Mouse (Mus musculus) erythroblast, adult 5-6 weeks (primary cell): ENCODE data around the gene Adcy6. TPM values are rescaled to one million over a fixed set of nuclear protein-coding genes. Genes with fewer than 3 reads are reported as not detected.

Experiments
- ATAC-seq: replicated peaks from 2 replicates; pipeline ENCODE4 v1.8.0; 2016; ENCODE audit warnings: moderate number of reproducible peaks, mild to moderate bottlenecking, moderate TSS enrichment, inconsistent platforms; ENCODE audit not compliant: poor library complexity, low FRiP score, severe bottlenecking
- total RNA-seq, 2 experiments: library from RNA; stranded (forward) in 1 of 2; stranded (reverse) in 1 of 2; fragments of 150-400 nt in 1 of 2; fragments of 200-764, 138-1000 nt in 1 of 2; gene quantifications; 2 replicates each; pipeline versions ENCODE4 v1.2.3 to v1.2.4; 2015 to 2017; ENCODE audit warnings: low replicate concordance in 2 of 2

Gene Adcy6
- total RNA-seq, 2 experiments from 2014 or later, result 4.8 to 33.2 TPM

DNA sequence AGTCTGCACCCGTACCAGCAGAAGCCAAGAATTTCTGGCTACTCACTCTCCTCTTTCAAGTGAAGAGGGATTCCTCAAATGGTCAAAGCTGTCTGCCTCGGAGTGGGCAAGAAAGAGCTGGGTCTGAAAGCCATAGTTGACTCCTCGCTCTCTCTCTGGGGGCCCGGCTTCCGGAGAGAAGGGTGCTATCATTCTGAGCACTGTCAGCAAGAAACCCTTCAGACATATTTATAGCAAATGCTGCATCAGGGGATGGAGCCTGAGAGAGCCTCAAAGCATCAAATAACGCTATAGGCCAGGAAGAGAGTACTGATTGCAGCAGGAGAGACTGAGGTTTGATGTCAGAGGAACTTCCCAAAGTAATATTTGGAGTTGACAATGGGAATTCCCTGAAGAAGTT lies 19.6 kb upstream of the Adcy6 start:
- ATAC-seq, result no peak

DNA sequence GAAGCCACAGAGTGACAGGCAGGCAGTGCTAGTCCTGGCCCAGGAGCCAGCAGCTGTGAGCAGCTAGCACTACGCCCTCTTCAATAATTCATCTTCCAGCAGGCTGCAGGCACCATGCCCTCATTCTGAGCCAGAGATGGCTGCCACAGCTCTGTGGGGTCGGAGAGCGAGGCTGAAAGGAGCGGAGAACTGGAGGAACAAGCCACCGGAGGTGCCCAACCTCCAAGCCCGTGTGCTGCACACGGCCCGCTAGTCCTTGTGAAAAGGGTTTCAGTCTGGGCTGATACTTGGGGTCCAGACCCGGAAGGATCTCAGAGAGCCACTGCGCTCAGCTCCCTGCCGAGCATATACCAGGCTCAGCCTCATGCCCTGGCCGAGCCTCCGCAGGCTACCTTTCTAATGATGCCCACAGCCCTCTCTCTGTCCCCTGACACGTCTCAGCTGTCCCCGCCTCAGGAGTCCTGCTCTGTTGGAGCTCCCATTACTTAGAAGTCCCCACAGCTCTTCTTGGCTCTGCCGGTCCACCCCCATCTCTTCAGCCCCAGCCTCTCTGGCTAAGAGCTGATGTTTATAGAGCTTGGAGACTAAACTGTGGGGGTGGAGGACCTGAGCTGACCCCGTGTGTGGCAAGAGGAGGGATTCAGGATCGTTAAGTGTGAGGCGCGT lies 18.8 kb upstream of the Adcy6 start:
- no peak for ATAC-seq

DNA sequence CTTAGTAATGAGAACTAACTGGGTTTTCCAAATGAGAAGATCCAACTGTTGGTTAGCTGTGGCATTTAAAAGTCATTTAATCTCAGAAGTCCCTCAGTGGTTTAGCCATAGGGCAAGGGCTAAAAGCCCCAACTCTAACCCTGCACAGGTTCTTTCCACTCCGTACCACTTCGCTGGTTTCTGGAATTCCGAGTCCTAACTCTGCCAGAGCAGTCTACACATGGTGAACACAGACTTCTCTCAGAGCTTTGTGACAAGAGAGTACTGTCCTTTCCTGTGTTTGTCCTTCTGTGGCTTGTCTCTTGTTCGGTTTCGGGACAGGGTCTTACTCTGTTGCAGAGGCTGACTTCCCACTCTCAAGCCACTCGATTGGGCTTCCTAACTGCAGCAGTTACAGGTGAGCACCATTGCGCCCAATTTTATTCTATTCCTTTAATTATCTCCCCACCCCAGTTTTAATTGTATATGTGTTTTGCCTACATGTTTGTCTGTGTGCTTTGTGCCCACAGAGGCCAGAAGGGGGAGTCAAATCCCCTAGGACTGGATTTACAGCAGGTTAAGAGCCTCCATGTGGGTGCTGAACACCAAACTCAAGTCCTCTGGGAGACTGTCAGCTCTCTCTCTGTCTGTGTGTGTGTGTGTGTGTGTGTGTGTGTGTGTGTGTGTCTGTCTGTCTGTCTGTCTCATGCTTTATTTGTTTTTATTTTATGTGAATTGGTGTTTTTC lies 16.8 kb upstream of the Adcy6 start:
- no peak for ATAC-seq

DNA sequence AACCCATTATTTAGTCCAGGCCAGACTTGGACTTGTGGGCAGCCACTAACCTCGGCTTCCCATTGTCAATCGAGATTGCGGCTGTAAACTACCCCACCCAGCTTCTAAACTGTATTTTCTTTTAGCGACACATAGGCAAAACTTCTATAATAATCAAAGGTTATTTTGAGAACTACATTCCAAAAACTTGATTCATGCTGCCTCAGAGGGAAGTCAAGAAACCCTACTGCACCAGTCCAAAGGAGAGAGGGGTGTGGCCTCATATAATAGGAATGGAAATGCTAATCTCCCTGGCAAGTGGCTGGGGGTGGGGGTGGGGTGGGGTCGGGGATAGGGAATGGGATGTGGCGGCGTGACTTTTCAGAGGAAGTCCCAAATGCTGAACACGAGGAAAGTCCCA lies 16.2 kb upstream of the Adcy6 start:
- ATAC-seq, result no peak

DNA sequence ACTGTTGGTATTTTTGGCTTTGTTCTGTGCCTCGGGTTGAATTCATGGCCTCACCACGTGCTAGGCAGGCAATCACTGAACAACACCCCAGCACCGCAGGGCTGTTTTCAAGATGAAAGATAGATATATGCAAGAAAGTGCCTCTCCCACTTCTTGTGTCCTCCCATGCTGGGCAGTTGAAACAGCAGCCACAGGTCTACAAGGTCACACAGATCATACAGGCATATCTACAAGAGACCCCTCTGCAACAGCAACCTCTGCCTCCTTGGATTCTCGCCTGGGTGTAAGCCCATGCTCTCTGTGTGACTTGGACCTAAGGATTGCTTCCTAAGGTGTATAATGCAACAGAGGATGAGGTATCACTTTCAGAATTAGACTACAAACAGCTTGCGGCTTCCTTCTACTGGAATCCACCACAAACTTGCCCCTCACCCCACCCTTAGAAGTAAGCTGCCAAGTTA lies 13.5 kb upstream of the Adcy6 start:
- no peak for ATAC-seq

DNA sequence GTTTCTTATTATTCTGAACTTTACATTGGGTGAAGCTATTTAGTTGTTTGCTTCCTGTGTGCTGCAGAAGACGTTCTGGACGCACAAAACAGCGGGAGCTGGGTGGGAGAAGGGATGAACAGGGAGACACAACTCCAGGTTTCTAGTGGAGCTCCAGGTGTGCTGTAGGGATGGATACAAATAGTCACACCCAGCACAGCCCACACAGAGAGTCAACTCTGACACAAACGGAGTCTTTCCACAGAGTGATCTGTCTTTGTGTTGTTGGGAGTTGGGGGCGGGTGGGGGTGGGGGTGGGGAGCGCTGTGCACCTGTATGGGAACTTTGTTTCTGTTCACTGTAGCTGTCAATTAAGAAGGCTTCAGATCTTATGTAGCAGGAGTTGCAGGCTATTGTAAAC lies 12.8 kb upstream of the Adcy6 start:
- no peak for ATAC-seq

DNA sequence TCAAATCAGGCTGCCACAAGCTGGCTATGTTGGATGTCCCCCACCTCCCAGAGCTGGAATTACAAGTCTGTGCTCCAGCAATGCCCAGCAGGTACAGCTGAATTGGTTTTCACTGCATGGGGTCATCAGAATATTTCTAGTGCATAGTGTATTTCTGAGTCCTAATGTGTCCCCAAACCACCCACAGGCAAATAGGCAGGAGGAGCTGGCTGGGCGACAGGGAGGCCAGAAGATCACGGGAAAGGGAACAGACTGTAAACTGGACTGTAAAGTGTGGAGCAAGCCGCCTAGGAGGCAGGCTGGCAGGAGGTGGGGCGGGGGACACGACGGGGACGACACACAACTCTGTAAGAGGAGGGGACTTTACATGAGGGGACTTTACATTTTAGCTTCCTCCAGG lies 12.3 kb upstream of the Adcy6 start:
- no peak for ATAC-seq

DNA sequence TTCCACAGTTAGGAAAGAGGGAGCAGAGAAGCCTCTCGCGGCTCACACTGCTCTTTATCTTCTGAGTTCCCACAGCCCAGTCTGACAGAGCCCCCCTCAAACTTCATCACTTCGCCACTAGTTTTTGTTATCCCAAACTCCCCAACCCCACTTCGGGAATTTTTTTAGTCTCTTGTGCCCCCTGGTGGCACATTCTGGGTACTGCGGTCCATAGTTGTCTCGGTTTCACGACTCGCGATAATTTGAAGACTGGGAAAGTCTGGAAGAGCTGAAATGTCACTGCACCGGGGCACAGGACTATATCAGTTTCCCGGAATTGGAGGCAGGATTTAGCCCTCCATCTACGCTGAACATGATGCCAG lies 7.3 kb upstream of the Adcy6 start:
- peak; percentile 79 for ATAC-seq

DNA sequence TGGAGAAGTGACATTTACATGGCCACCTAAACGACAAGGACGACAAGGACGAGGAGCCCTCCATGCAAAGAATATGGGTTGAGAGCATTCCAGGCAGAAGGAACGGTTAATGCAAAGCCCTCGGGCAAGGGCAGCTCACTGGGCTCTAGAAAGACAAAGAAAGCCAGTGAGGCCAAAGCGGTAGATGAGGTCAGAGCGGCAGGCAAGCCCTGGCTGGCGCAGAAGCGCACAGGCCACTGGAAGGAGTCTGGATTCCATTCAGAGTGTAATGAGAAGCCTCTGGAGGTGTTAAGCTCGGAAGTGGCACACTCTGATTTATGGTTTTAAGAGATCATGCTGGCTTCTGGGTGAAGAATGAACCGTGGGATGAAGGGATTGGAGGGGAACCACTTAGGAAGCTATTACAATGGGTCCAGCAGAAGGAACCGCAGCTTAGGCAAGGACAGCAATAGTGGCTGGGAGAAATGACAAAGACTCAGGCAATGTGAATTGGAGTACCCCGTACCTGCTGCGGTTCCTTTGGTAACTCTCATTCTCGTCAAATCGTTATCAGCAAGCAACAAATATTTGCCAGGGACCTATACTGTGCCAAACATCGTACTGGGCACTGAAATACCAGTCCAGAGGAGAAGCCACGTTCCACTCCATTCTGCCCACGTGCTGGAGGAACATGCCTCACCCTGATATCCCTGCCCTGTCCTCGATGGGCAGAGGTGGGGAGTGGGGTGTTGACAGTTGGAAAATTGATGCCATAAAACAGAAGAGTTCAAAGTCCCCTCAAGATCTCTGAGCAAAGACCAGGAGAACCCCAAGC lies 6.7 kb upstream of the Adcy6 start:
- peak; percentile 48 for ATAC-seq

DNA sequence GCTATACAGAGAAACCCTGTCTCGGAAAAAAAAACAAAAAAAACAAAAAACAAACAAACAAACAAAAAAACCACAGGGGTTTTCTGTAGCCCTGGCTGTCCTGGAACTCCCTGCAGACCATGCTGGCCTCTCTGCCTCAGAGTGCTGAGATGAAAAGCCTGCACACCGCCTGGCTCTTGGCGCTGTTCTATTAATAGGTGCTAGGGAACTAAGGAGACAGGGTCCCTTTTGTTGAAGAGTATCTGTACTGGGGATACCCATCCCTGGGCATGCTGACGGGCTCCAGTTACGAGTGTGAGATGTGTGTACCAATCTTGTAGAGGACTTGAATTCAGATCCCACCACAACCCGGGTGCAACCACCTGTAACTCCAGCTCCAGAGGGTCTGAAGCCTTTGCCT lies 5.9 kb upstream of the Adcy6 start:
- no peak for ATAC-seq

DNA sequence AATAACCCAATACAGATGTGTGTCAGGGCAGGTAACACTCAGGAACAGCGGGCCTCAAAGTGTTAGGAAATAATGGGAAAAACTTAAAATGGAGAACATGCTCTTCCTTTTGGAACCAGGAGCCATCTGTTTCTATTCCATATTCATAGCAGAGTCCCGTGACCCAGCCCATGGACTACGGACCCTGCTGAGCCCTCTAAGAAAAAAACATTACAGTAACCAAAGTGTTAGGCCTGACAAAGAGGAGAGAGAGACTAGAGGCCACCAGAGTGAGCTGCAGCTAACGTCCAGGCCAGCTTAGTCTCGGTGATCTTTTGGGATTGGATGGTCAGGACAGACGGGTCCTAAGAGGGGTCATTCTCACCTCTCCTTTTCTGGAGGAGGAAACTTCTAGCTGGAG lies 5.1 kb upstream of the Adcy6 start:
- no peak for ATAC-seq

DNA sequence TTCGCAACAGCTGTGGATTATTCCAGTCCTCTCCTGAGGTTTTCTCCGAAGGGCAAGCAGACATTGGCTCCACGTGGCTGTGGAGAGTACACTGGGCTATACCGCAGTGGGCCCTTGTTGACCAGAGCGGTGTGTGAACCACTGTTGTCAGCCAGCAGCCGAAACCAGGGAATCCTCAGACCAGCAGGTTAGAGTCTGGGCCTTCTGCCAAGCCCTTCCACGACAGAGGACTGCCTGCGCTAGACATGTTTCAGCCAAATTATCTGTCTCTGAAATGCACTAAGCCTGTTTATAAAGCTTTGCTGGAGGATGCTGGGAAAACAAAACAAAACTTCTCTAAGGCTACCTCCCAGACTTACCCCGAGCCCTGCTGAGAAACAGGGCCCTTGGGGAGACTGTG lies 4.7 kb upstream of the Adcy6 start:
- ATAC-seq, result no peak

DNA sequence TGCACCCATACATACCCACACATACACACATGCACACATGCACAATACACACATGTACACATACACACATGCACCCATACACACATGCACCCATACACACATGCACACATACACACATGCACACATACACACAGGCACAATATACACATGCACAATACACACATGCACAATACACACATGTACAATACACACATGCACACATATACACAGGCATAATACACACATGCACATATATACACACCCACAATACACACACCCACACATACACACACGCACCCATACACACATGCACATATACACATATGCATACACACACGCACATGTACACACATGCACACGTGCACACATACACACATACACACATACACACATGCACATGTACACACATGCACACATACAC lies 2.4 kb upstream of the Adcy6 start:
- no peak for ATAC-seq

DNA sequence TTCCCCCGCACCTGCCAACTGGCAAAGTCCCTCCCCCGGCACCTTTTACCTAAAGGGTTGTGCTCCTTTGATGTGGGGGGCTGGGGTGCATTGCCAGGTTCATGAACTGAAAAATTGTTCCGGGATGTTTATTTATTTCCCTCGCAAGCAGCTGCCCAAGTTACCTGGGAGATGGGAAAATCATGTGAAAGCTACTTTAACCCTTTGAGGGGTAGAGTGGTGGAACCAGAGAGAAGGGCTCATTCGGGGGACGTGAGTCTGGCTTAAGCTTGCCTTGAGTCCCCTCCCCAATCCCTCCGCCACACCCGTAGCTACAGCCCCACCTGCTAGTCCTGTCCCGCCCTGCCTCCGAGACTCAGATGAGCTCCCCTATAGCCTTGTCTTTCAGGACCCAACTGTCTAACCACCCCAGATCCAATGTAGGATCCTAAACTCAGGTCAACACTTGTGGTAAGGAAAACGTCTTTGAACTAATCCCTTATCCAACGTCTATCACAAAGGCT lies 306 bp upstream of the Adcy6 start:
- no peak for ATAC-seq

DNA sequence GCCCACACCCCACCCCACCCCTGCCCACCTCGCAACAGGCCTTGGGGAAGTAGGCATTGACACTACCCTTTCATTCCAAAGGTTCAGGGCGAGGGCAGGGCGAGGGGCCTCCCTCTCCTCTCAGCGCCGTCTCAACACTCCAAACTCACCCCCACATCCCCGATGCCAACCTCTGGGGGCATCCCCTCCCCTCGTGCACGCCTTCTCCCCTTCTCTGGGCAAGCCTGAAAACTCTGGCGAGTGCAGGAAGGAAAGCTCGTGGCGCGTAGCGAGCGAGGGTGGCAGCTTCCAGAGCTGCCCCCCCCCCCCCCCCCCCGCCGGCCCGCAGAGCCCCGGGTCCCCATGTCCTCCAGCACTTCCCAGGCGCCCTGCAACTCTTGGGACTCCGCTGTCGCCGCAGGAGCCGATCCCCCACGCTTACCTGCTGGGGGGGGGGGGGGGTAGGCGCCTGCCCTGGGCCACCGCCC lies 1.1 kb downstream of the Adcy6 start:
- no peak; the same call in 1 of the 2 replicates for ATAC-seq

DNA sequence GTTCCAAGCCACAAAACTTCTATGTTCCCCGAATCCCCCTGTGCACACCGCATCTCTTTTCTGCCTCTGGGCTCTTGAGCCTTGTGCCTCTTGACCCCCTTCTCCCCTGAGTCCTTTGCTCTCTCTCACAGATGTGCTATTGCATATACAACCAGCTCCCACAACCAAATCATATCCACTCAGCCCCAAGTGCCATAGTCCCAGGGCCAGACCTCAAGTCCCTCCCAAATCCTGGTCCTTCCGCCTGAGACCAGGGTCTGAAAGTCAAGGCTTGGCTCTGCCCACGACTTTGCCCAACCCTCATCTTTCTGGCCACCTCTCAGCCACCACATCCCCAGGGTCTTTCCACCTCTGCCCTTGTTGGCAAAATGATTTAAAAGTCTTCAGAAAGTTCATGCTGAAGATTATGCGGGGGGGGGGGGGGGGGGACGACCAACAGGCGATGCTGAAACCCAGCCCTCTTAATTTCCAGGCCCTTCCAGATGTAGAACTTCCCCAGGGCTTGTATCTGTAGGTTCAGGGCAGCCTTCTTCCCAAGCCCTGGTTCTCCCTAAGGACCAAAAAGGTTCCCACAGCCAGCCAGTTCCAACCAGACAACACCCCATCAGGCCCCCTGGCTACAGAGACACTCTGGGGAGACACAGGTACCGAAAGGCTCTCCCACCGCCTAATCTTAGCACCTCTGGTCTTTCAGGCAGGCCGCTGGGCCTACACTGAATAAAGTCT lies 1.7 kb downstream of the Adcy6 start:
- ATAC-seq, result 0 out of 2 replicates have a peak, but pooled peaks have one; percentile 9

DNA sequence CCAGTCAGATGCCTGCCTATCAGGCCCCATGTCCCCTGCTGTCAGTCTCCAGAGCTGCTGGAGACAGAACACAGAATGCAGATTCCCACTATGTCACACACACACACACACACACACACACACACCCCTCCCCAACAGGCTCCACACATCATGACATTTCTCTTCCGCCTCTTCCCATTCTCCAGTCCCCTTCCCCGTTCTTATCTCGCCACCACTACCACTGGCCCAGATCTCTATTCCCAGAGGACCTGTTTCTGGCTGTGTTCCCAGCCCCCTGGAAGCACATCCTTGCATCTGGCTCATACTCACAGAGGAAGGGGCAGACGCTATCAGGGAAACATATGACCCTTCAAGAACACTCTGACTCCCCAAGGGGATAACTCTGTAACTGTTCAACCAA lies 2.3 kb downstream of the Adcy6 start:
- ATAC-seq, result 0 out of 2 replicates have a peak, but pooled peaks have one; percentile 1

DNA sequence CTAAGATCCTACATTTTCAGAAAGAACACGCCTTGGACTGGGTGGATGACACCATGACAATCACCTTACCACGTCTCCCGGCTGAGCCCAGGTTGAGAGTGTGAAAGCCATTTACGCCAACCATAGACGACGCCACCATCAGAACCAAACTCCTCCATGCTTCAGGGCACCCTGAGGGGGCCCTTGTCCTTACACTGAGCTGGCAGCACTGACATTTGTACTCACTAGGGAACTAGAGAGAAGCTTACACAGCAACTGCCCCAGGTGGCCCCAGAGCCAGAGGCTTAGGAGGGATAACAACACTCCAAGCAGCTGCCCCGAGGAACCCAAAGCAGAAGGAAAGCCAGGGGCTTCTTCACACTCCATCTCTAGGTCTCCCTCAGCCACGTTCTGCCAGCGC lies 3.1 kb downstream of the Adcy6 start:
- no peak for ATAC-seq

DNA sequence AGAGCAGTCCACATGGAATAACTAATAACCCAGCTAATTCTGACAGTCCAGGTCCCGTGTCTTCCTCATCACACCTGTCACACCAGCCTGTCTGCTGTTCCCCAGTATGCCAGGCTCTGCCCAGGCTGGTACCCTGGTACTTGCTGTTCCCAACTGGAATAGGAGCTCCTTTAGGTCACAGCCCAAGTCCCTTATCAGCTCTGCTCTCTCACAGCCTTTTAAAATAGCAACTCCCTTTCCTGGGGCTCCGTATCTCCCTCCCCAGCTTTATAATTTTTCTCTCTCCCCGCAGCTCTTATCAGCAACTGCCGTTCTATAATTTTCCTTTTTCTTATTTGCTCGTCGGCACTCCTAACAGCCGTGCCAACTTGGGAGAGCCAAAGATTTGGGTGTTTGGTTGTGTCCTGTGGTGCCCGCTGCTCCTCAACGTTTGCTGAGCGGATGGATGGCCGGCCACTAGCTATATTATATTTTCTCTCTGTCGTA lies 3.8 kb downstream of the Adcy6 start:
- ATAC-seq, result peak; percentile 69
